Mouse (Mus musculus) forebrain, embryonic 13.5 days (tissue): Measurements from ENCODE around the gene Olfr1111. TPM values are rescaled to one million over a fixed set of nuclear protein-coding genes. Genes with fewer than 3 reads are reported as not detected.
"Not testable (repeated sequence)": the region's sequence is repeated elsewhere in the genome, so short reads cannot be mapped to it uniquely, and the experiment has no call there.

ENCODE experiments used
- ATAC-seq: fragments of 200-750 bp; cut with Nextera tagmentation; 2 replicates; pipeline ENCODE4 v1.8.0; 2017
- H3K27ac ChIP-seq: fragments of 300-500 bp; sonication (generic); 2 replicates; pipeline ENCODE4 v1.5.1; 2015; ENCODE audit warnings: inconsistent platforms, mild to moderate bottlenecking, moderate library complexity
- H3K27me3 ChIP-seq: fragments of 300-500 bp; sonication (generic); 2 replicates; pipeline ENCODE4 v1.6.1; 2015; ENCODE audit warnings: mild to moderate bottlenecking, inconsistent platforms
- H3K36me3 ChIP-seq: fragments of 300-500 bp; sonication (generic); 2 replicates; pipeline ENCODE4 v1.6.1; 2015; ENCODE audit warnings: mild to moderate bottlenecking, inconsistent platforms; ENCODE audit not compliant: poor library complexity, severe bottlenecking
- H3K4me1 ChIP-seq: fragments of 300-500 bp; sonication (generic); 2 replicates; pipeline ENCODE4 v1.6.1; 2015; ENCODE audit warnings: inconsistent platforms
- H3K4me2 ChIP-seq: fragments of 300-500 bp; sonication (generic); 2 replicates; pipeline ENCODE4 v1.6.1; 2015; ENCODE audit warnings: inconsistent platforms, mild to moderate bottlenecking, moderate library complexity
- H3K4me3 ChIP-seq: fragments of 300-500 bp; sonication (generic); 2 replicates; pipeline ENCODE4 v1.5.1; 2015; ENCODE audit warnings: mild to moderate bottlenecking, inconsistent platforms
- H3K9ac ChIP-seq: fragments of 300-500 bp; sonication (generic); 2 replicates; pipeline ENCODE4 v1.6.1; 2015; ENCODE audit warnings: mild to moderate bottlenecking, inconsistent platforms
- H3K9me3 ChIP-seq: fragments of 300-500 bp; sonication (generic); replicated peaks from 2 replicates; pipeline ENCODE4 v1.6.1; 2016; ENCODE audit warnings: inconsistent platforms
- WGBS: fragments of 180-500 bp; shearing (Covaris S2); methylation state at CpG from one replicate; pipeline ENCODE4 v1.1.7; 2015; 5-methylcytosine and 5-hydroxymethylcytosine counted together
- polyA plus RNA-seq: library from polyadenylated mRNA; unstranded; fragments of >200 nt; fragmentation: Nextera tagmentation; extraction: Ambion mirVana; gene quantifications from 2 replicates; pipeline ENCODE4 v1.2.1, GENCODE M21; 2015

Gene Olfr1111
- polyA plus RNA-seq, result not detected in 2 replicates

DNA sequence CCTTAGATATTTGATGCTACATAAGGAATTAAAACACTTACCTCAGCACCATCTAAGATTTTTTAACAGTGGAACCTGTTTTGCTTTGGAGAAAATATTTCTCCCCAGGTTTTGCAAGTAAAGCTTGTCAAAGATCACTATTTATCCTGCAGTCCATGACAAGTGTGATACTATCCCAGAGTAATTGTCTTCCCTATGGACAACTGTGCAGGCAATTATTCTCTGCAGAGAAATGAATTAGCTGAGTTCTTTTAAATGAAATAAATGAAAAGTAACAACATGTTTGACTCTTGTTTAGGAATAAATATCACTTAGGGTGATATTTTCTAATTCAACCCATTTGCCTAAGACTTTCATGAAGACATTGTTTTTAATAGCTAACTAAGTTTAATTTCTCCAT, at the start of gene Olfr1111:
Gene Olfr1111, minus strand, starts transcription at position 101 of the 400 bp plus-strand sequence.
- no peak for ATAC-seq
- no peak within 1 kb of the TSS for H3K4me3 ChIP-seq
- no peaks in the 10 kb centered on the region for H3K27me3 ChIP-seq
- no peak within 1 kb of the TSS for H3K9ac ChIP-seq
- no peak within 1 kb of the TSS for H3K27ac ChIP-seq
- no peaks in the 10 kb centered on the region for H3K4me1 ChIP-seq
- no peaks in the 10 kb centered on the region for H3K36me3 ChIP-seq
- no peak within 1 kb of the TSS for H3K4me2 ChIP-seq
- H3K9me3 ChIP-seq, result no peaks in the 10 kb centered on the region

DNA sequence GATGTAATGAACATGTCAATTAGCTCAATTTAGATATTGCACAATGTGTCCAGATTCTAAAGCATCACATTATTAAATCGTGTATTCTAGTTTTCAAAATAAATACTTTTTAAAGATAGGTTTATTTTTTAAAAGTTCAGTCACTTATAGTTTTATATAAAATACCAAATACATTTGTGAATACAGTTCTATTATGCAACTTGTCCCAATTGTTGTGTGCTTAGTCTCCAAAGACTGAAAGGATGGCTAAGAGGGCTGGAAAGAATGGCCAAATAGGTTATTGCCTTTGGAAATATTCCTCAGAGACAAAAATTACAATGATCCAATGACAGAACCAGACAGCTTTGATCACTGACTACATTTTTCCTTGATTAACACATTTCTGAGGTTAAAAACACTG, 35.1 kb upstream of the Olfr1111 start, which contains the start of gene Olfr1112:
Gene Olfr1112, plus strand, starts transcription at position 301 of the 400 bp plus-strand sequence.
- Histone ChIP-seq H3K4me3 (no peak within 1 kb of the TSS), H3K9me3 (no peaks in the 10 kb centered on the region), H3K9ac (no peak within 1 kb of the TSS), H3K4me2 (no peak within 1 kb of the TSS), H3K27me3 (no peaks in the 10 kb centered on the region), H3K27ac (no peak within 1 kb of the TSS), H3K36me3 (no peaks in the 10 kb centered on the region), H3K4me1 (no peaks in the 10 kb centered on the region)
- 90% methylated on average over 1 of the region's 1 CpGs for WGBS
- ATAC-seq, result no peak

- WGBS, result 78% methylated on average over 2 of the region's 2 CpGs
- H3K27me3 ChIP-seq, H3K36me3 ChIP-seq, H3K27ac ChIP-seq, H3K9ac ChIP-seq, H3K9me3 ChIP-seq, ATAC-seq, H3K4me3 ChIP-seq, H3K4me1 ChIP-seq, H3K4me2 ChIP-seq: not testable (repeated sequence)
These were observed 15.3 kb upstream of the Olfr1111 start for GRCm38 (mm10) chr2:87167731-87168130.

DNA sequence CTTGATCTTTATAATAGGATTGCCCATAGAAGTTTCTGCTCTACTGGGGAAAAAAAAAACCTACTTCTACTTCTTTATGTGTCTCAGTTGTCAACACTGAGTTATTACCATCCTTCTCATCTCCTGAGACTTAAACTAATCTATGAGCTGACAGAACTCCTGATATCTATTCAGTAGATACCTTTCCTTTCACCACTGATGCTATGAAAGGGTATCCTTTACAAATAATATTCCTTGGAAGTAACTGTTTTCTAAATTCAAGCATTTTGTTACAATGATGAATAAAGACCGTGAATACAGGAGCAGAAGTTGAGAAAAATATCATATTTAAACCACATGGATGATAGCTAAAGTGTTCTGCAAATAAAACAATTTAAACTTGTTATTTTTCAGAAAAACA, 12.2 kb downstream of the Olfr1111 start, which contains the start of gene Olfr1110:
Gene Olfr1110, minus strand, starts transcription at position 101 of the 400 bp plus-strand sequence.
- Histone ChIP-seq H3K27me3 (no peaks in the 10 kb centered on the region), H3K27ac (no peak within 1 kb of the TSS), H3K4me1 (no peaks in the 10 kb centered on the region), H3K4me3 (no peak within 1 kb of the TSS), H3K4me2 (no peak within 1 kb of the TSS), H3K9me3 (no peaks in the 10 kb centered on the region), H3K9ac (no peak within 1 kb of the TSS), H3K36me3 (no peaks in the 10 kb centered on the region)
- 84% methylated on average over 1 of the region's 1 CpGs for WGBS
- ATAC-seq, result no peak

DNA sequence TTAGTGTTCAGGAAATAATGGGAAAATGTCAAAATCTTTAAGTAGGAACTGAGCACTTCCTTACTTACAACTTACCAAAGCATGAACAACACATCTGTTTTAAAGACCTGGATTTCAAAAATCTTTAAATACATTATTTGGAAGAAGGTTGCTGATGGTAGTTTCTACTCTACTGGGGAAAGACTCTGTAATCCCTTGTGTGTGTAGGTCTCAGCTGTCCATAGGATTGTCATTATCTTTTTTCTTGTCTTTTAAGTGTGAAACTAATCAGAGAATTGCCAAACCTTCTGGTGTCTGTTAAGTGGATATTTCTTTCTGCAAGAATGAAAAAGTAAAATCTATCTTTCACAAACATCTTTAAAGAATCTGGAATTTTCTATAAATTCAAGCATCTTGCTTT, 38.0 kb downstream of the Olfr1111 start, which contains the start of gene Olfr259:
Gene Olfr259, minus strand, starts transcription at position 101 of the 400 bp plus-strand sequence.
- no peak within 1 kb of the TSS for H3K4me3 ChIP-seq
- no peaks in the 10 kb centered on the region for H3K4me1 ChIP-seq
- no peaks in the 10 kb centered on the region for H3K27me3 ChIP-seq
- H3K36me3 ChIP-seq, result no peaks in the 10 kb centered on the region
- no peak for ATAC-seq
- no peak within 1 kb of the TSS for H3K9ac ChIP-seq
- no peak within 1 kb of the TSS for H3K4me2 ChIP-seq
- no peaks in the 10 kb centered on the region for H3K9me3 ChIP-seq
- no peak within 1 kb of the TSS for H3K27ac ChIP-seq

Other genes starting within 250 kb of the Olfr1111 start
- not detected in 2 replicates for gene Olfr1098, start 228.1 kb downstream of the Olfr1111 start, polyA plus RNA-seq
- not detected in 2 replicates for gene Olfr1099, start 191.9 kb downstream of the Olfr1111 start, polyA plus RNA-seq
- not detected in 2 replicates for gene Olfr1100, start 172.7 kb downstream of the Olfr1111 start, polyA plus RNA-seq
- not detected in 2 replicates for gene Olfr1101, start 161.4 kb downstream of the Olfr1111 start, polyA plus RNA-seq
- gene Olfr1102, start 154.2 kb downstream of the Olfr1111 start, polyA plus RNA-seq, result not detected in 2 replicates
- not detected in 2 replicates for gene Olfr1104, start 125.5 kb downstream of the Olfr1111 start, polyA plus RNA-seq
- gene Olfr1105, start 116.1 kb downstream of the Olfr1111 start, polyA plus RNA-seq, result not detected in 2 replicates
- not detected in 2 replicates for gene Olfr1106, start 100.4 kb downstream of the Olfr1111 start, polyA plus RNA-seq
- not detected in 2 replicates for gene Olfr1107, start 76.8 kb downstream of the Olfr1111 start, polyA plus RNA-seq
- not detected in 2 replicates for gene Olfr1109, start 56.6 kb downstream of the Olfr1111 start, polyA plus RNA-seq
- not detected in 2 replicates for gene Olfr259, start 38.1 kb downstream of the Olfr1111 start, polyA plus RNA-seq
- gene Olfr1110, start 12.3 kb downstream of the Olfr1111 start, polyA plus RNA-seq, result not detected in 2 replicates
- not detected in 2 replicates for gene Olfr1112, start 35.2 kb upstream of the Olfr1111 start, polyA plus RNA-seq
- gene Olfr1113, start 56.3 kb upstream of the Olfr1111 start, polyA plus RNA-seq, result not detected in 2 replicates
- gene Olfr1115, start 95.4 kb upstream of the Olfr1111 start, polyA plus RNA-seq, result not detected in 2 replicates
- not detected in 2 replicates for gene Olfr1116, start 114.9 kb upstream of the Olfr1111 start, polyA plus RNA-seq
- not detected in 2 replicates for gene Olfr1118, start 155.0 kb upstream of the Olfr1111 start, polyA plus RNA-seq
- not detected in 2 replicates for gene Olfr1120, start 202.2 kb upstream of the Olfr1111 start, polyA plus RNA-seq
- not detected in 2 replicates for gene Olfr1121, start 217.3 kb upstream of the Olfr1111 start, polyA plus RNA-seq
- gene Olfr1122, start 233.2 kb upstream of the Olfr1111 start, polyA plus RNA-seq, result not detected in 2 replicates